Mouse (Mus musculus) bone marrow, adult 2 months (tissue): ENCODE data around the gene Hoxa4.

Source experiments
- CTCF ChIP-seq: fragments of 200-500 bp; IDR thresholded peaks from 2 replicates; pipeline ENCODE4 v1.5.1; 2011; ENCODE audit warnings: low read length, control low read depth; ENCODE audit not compliant: control insufficient read depth, insufficient read depth
- POLR2A ChIP-seq: fragments of 200-500 bp; IDR thresholded peaks from 2 replicates; pipeline ENCODE4 v1.6.1; 2011; ENCODE audit warnings: low read depth, mild to moderate bottlenecking, control low read depth, low read length, borderline replicate concordance; ENCODE audit not compliant: control insufficient read depth

DNA sequence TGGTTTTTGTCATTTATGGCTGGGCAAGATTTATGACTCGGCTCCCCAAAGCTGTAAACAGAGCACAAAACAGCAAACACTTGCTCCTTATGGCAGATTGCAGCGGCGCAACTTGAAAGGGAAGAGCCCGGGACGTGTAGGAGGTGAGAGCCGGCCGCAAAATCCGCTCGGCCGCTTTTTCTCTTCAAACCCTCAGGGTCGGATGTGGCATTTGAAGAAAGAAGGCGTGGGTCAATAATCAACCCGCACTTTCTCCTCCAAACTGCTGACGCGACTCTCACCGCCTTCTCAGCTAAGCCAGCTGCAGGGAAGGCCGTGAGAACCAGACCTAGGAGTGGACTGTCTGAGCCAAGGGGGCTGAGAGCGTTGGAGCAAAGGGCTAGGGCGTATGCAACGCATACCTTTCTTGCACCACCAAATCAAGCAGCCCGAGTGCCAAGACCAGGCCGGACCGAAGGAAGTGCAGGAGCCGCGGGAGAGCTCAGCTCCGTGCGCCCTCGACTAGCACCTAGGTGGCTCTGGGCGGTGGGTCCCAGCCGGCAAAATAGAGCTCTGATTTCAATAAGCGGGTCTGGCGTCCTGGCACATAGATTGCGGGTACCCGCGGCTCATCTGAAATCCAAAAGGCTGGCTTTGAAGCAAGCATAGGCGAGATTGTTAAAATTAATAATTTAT lies 14.4 kb downstream of the Hoxa4 start, which contains the start of gene 5730596B20Rik:
- no peak for TF ChIP-seq CTCF
- no peak for TF ChIP-seq POLR2A
